Mouse (Mus musculus): Measurements from ENCODE around the gene Pacsin2.

Gene Pacsin2

DNA sequence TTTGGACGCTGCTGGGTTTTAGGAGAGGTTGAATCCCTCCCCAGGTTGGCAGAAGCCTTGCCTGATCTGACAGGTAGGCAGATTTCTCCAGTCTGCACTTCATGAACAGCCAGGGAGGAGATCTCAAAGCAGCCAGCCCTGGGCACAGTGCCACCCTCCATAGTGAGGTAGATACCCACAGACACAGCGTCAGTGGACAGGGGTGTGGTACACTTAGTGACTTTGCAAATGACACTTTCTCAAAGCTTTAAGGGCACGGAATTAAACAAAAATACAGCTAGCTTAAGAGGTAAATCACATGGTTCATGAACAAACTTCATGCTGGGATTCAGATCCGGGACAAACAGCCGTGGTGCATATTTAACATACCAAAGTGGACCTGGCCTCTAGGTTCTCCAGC is 15.8 kb downstream of the Pacsin2 start:
- DNase-seq, result no peak

GRCm38 (mm10) chr15:83447791-83448544 is 16.4 kb downstream of the Pacsin2 start:
- DNase-seq, result no peak

- DNase-seq, result no peak
These were observed 18.5 kb downstream of the Pacsin2 start for GRCm38 (mm10) chr15:83445908-83446307.

- DNase-seq, result no peak
These were observed 19.0 kb downstream of the Pacsin2 start for GRCm38 (mm10) chr15:83445383-83445782.

DNA sequence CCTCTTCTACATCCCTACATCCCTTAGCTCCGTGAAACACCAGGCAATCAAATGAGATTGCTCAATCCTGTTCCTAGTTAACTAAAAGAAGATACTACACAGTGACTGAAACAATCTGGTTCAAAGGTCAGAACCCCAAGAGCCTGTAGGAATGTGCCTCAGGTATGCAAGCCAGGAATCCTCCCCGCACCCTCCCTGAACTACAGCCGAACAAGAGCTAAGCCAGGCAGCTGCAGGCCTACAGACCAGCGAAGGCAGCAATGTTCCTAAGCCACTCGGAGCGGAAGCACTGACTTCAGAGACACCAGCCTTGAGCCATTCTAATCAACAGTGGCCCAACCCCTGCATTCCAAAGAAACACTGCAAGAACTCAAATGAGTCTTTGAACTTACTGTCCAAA is 20.0 kb downstream of the Pacsin2 start:
- DNase-seq, result no peak

DNA sequence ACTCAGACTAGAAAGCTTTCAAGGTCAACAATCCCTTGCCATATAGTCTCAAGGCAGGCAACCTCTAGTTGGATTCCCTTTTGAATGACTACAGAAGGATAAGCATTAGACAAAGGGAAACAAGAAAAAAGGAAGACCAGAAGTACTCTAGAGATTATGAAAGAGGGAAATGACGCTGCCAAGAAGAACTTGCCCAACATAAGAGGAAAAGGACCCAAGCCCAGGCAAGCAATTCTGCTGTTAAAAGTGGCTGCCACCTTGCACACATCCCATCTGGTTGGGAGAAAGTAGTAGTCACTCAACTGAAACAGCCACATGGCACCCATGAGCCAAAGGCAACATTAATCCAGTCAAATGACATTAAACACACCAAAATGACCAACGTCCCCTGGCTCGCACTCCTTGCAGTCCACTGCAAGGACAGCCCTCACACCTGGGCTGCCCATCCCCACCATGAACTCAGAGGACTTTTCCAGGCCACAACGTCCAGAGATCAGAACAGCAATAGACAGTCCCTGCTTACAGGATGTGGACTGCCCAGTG is 21.8 kb downstream of the Pacsin2 start:
- no peak for DNase-seq

DNA sequence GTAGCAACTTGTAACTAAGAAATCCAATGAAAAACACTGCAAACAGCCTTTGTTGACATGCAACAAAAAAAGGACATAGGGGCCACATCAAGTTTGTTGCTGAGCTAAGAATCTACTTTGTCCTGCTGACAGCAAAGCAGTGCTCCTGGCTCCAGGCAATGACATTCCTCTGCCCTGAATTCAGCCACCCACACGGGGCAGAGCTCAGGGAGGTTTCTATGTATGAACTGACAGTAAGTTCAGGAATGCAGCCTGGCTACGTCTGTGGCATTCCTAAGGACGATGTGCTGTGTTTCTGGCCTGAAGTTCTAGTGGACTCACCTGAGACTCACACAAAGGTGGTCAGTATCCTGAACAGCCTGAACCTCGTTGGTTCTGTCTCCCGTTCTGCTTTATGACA is 23.7 kb downstream of the Pacsin2 start:
- no peak for DNase-seq

DNA sequence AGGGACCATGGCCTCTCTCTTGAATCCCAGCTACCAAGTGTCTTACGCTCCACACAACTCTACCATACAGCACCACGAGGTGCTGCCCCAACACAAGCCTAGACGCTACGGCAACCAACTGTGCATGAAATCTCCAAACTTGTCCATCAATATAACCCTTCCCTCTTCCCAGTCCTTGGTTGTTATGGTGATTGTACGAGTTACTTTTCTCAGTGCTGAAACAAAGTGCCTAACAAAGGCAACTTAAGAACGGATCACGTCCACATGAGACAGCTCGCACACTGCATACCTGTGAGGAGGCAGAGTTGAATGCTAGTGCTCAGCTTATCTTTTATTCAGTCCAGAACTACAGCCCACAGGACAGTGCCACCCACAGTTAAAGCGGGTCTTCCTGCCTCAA is 27.9 kb downstream of the Pacsin2 start:
- DNase-seq, result no peak

- no peak for DNase-seq
These were observed 28.9 kb downstream of the Pacsin2 start for GRCm38 (mm10) chr15:83435324-83436090.

GRCm38 (mm10) chr15:83434692-83435091 is 29.7 kb downstream of the Pacsin2 start:
- no peak for DNase-seq

- DNase-seq, result no peak
These were observed 31.1 kb downstream of the Pacsin2 start for GRCm38 (mm10) chr15:83433344-83433743.

DNA sequence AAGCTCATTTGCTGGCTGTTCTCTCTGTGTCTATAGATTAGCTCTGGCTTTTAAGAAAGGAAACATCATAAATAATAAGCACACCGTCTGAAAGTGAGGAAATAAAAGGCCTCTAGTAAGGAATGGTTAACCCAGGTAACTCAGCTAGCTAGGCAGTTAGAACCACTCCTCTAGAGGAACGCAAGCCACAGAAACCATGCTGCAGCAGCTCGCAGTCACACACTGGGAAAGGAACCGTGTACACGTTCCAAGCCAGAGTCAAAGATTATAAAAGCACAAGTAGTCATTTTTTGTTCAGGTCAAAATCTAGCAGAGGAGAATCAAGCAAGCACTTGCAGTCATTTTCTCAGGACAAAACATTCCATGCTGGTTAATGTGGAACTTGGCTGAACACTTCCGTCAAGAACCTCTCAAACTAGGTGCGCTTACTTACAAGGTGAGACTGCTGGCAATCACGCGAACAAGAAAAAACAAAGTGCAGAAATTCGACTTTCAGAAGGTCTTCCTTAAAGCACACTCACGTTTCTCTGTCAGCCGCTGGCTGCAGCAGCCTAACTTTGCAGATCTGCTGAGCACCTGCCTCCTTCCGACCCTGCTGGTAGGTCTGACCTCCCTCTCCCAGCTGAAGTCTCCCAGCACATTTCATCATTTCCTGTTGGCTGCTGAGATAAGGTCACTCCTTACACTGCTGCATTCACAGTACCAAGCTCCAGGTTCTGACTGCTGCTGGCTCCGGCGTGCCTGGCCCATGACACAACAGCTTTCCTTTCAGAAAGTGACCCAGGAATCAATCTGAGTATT is 32.0 kb downstream of the Pacsin2 start:
- DNase-seq, result no peak

DNA sequence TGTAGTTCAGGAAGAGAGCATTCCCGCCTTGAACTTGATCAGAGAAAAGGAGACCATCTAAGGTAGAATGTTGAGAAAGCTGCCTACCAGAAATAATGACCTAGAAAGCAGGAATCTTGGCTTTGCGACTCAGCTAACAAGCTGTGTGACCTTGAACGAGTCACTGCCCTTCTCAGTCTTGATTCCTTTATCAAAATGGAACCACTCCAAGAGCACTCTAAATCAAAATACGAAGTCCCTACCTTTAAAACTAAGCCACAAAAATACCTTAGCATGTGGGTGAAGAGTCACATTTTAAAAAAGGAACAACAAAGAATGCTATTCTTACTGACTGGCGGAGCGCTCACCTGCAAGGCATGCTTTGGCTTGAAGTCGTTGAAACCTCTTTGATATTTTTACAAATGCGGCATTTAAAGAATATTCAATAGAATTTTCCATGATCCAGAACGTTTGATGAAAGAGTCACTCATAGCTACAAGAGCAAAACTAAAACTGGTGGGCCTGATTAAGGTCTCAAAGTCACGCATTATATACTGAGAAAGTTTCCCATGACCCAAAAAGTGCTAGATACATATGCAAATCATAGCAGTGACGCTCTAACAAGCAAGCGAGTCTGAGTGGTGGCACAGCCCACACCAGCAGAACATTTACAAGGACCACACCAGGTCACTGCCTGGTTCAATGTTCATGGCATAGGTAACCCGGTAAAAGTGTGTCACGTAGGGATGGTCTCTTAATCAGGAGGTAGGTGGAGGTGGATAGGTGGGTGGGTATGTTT is 33.2 kb downstream of the Pacsin2 start:
- DNase-seq, result no peak

- no peak for DNase-seq
These were observed 34.0 kb downstream of the Pacsin2 start for GRCm38 (mm10) chr15:83430419-83430818.

GRCm38 (mm10) chr15:83428586-83428985 is 35.8 kb downstream of the Pacsin2 start:
- DNase-seq, result no peak

- DNase-seq, result no peak
These were observed 36.9 kb downstream of the Pacsin2 start for GRCm38 (mm10) chr15:83427294-83428163.

DNA sequence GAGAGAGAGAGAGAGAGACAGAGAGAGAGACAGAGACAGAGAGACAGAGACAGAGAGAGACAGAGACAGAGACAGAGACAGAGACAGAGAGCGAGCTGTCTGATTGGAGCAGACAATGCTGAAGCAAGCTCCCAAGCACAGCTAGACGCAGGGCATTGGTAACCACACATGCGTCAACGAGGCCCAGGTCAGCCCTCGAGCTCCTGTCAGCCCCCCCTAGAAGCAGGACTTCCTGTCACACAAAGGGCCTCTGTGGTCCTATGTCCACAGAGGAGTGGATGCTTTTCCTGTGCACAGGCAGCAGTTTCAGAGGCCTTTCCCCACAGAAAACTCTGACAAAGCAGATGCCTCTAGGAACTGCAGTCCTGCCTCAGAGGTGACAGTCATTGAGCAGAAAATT is 38.6 kb downstream of the Pacsin2 start:
- DNase-seq, result no peak

GRCm38 (mm10) chr15:83425277-83425676 is 39.1 kb downstream of the Pacsin2 start:
- no peak for DNase-seq

GRCm38 (mm10) chr15:83423589-83424384 is 40.6 kb downstream of the Pacsin2 start:
- no peak for DNase-seq

DNA sequence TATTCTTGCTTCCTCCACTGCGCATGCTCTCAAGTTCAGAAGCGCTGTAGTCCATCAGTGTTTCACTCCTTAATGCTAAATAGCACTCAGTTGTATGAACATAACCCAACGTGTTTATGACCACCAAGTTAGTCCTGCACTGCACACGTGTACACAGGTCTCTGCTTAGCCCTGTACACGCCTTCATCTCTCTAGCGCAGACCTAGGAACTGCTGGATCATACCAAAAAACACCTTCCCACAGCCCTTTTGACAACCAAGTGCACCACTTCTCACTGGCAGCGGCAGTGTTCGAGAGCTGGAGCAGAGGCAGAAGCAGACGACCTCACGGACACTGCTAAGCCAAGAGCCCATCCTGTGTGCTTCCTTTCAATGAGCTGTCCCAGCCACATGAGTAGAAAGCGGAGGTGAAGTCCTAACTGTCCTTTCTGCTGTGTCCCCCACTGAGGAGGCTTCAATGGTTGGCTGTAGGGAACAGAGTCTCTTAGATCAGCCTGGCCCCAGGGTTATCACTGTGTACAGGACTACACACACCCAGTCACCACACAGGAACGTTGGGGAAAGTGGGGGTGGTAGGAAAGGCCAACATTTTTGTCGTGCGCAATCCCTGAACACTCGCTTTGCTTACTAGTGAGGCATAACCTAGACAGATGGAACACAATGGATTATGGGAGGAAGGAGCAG is 42.0 kb downstream of the Pacsin2 start:
- DNase-seq, result no peak
